Mouse (Mus musculus): ENCODE measurements at regions not wholly inside any gene's neighbourhood (a gene's known extent, or its start where the extent isn't known, plus 50 kb on each side); places are given as distances from the start of the nearest gene placed in this dataset.

DNA sequence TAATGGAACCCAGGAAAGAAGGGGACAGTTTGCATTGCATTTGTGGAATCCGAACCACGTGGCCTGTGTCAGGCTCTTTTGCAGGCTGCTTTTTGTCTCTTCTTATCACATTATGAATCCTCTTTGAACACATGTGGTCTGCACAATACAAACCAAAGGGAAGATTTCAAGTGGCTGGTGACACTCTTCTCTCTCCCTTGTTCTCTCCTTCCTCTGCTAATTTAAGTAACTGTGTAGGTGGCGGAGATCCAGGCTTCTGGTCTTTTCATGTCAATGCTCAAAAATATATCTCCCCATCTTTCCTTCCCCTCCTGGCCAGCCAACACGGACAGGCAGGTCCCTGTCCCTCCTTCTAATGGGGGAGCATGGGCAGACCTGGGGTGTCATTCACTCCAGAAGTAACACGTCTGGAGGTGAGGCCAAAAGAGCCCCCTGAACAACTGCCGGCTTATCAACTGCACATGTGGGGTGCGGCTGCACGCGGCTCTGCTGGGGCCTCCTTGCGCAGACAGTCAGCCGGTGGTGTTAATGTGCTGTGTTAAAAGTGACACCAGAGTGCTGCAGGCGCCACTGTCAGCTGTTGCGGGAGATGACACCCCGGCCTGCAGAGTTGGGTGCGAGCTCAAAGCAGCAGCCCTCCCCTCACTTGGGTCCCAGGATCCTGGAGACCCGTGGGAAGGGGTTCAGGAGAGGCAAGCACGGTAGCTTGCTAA lies 130.3 kb upstream of the Gli2 start:
- peaks cover 1% of the 10 kb centered on the region; the same call in 1 of the 2 replicates for H3K4me1 ChIP-seq (ENCODE audit: control insufficient read depth, insufficient read depth, low read length)
- H3K4me3 ChIP-seq (ENCODE audit: insufficient read depth, low read length), result no peak overlapping the region
- H3K27ac ChIP-seq (ENCODE audit: insufficient read depth, low read length), result no peak overlapping the region
- no peak for TF ChIP-seq CTCF (IDR thresholded peaks at IDR 0.05; ENCODE audit: extremely low read depth, insufficient read depth, low read length)
- TF ChIP-seq POLR2A (IDR thresholded peaks at IDR 0.05; ENCODE audit: extremely low read depth, insufficient read depth, low read length), result no peak

GRCm38 (mm10) chr1:119173030-119173756 lies 119.8 kb upstream of the Gli2 start:
- no peak overlapping the region for H3K4me3 ChIP-seq (ENCODE audit: insufficient read depth, low read length)
- H3K4me1 ChIP-seq (ENCODE audit: control insufficient read depth, insufficient read depth, low read length), result no peaks in the 10 kb centered on the region
- H3K27ac ChIP-seq (ENCODE audit: insufficient read depth, low read length), result no peak overlapping the region
- no peak for TF ChIP-seq CTCF (IDR thresholded peaks at IDR 0.05; ENCODE audit: extremely low read depth, insufficient read depth, low read length)
- TF ChIP-seq POLR2A (IDR thresholded peaks at IDR 0.05; ENCODE audit: extremely low read depth, insufficient read depth, low read length), result no peak

- no peak for TF ChIP-seq POLR2A (IDR thresholded peaks at IDR 0.05; ENCODE audit: extremely low read depth, insufficient read depth, low read length)
- TF ChIP-seq CTCF (IDR thresholded peaks at IDR 0.05; ENCODE audit: extremely low read depth, insufficient read depth, low read length), result no peak
- Histone ChIP-seq H3K4me3 (ENCODE audit: insufficient read depth, low read length) (no peak overlapping the region), H3K27ac (ENCODE audit: insufficient read depth, low read length) (no peak overlapping the region), H3K4me1 (ENCODE audit: control insufficient read depth, insufficient read depth, low read length) (no peaks in the 10 kb centered on the region)
Observed at GRCm38 (mm10) chr1:119167443-119167842, 114.0 kb upstream of the Gli2 start.

GRCm38 (mm10) chr1:119166286-119166685 lies 112.9 kb upstream of the Gli2 start:
- Histone ChIP-seq H3K4me3 (ENCODE audit: insufficient read depth, low read length) (no peak overlapping the region), H3K27ac (ENCODE audit: insufficient read depth, low read length) (no peak overlapping the region), H3K4me1 (ENCODE audit: control insufficient read depth, insufficient read depth, low read length) (no peaks in the 10 kb centered on the region)
- TF ChIP-seq POLR2A (IDR thresholded peaks at IDR 0.05; ENCODE audit: extremely low read depth, insufficient read depth, low read length) (no peak), CTCF (IDR thresholded peaks at IDR 0.05; ENCODE audit: extremely low read depth, insufficient read depth, low read length) (no peak)

DNA sequence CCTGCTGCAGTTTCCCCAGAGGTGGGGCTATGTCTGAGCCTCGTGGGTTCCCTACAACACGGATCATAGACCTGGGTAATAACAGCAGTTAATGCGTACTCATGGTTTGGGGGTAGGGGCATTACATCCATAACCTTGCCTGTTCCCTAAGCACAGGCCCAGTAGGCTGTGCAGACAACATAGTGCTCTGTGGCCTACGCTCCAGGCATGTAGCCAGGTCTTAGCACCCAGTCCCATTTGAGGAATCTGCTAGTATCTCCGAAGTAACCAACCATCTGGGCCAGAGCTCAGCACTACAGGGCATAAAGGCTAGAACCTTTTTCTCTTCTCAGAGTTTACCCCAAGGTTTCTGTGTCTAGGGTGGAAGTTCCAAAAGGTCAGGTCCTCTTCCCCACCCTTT lies 111.4 kb upstream of the Gli2 start:
- Histone ChIP-seq H3K4me3 (ENCODE audit: insufficient read depth, low read length) (no peak overlapping the region), H3K27ac (ENCODE audit: insufficient read depth, low read length) (no peak overlapping the region), H3K4me1 (ENCODE audit: control insufficient read depth, insufficient read depth, low read length) (no peaks in the 10 kb centered on the region)
- TF ChIP-seq CTCF (IDR thresholded peaks at IDR 0.05; ENCODE audit: extremely low read depth, insufficient read depth, low read length) (no peak), POLR2A (IDR thresholded peaks at IDR 0.05; ENCODE audit: extremely low read depth, insufficient read depth, low read length) (no peak)

GRCm38 (mm10) chr1:119163846-119164245 lies 110.4 kb upstream of the Gli2 start:
- no peak overlapping the region for H3K4me3 ChIP-seq (ENCODE audit: insufficient read depth, low read length)
- no peak for TF ChIP-seq POLR2A (IDR thresholded peaks at IDR 0.05; ENCODE audit: extremely low read depth, insufficient read depth, low read length)
- TF ChIP-seq CTCF (IDR thresholded peaks at IDR 0.05; ENCODE audit: extremely low read depth, insufficient read depth, low read length), result no peak
- H3K27ac ChIP-seq (ENCODE audit: insufficient read depth, low read length), result no peak overlapping the region
- no peaks in the 10 kb centered on the region for H3K4me1 ChIP-seq (ENCODE audit: control insufficient read depth, insufficient read depth, low read length)

GRCm38 (mm10) chr1:119163114-119163740 lies 109.8 kb upstream of the Gli2 start:
- Histone ChIP-seq H3K4me3 (ENCODE audit: insufficient read depth, low read length) (no peak overlapping the region), H3K4me1 (ENCODE audit: control insufficient read depth, insufficient read depth, low read length) (no peaks in the 10 kb centered on the region), H3K27ac (ENCODE audit: insufficient read depth, low read length) (no peak overlapping the region)
- TF ChIP-seq CTCF (IDR thresholded peaks at IDR 0.05; ENCODE audit: extremely low read depth, insufficient read depth, low read length) (no peak), POLR2A (IDR thresholded peaks at IDR 0.05; ENCODE audit: extremely low read depth, insufficient read depth, low read length) (no peak)

DNA sequence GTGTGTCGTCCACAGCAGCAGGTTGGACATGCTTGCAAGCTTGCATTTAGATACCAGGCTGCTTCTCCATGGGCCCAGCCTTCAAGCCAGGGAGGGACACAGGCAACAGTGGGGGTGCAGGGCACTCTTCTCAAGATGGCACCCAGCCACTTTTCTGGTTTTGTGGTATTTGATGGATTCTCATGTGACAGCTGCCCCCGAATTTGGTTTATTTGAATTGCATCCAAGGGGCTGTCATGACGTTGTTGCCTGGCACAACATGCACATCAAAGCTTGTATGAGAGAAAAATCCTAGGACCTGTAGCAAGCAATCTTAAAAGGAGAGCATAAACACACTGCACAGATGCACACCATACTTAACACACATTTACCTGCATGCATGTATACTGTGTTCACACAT lies 108.3 kb upstream of the Gli2 start:
- Histone ChIP-seq H3K4me1 (ENCODE audit: control insufficient read depth, insufficient read depth, low read length) (no peaks in the 10 kb centered on the region), H3K27ac (ENCODE audit: insufficient read depth, low read length) (no peak overlapping the region), H3K4me3 (ENCODE audit: insufficient read depth, low read length) (no peak overlapping the region)
- TF ChIP-seq CTCF (IDR thresholded peaks at IDR 0.05; ENCODE audit: extremely low read depth, insufficient read depth, low read length) (no peak), POLR2A (IDR thresholded peaks at IDR 0.05; ENCODE audit: extremely low read depth, insufficient read depth, low read length) (no peak)

DNA sequence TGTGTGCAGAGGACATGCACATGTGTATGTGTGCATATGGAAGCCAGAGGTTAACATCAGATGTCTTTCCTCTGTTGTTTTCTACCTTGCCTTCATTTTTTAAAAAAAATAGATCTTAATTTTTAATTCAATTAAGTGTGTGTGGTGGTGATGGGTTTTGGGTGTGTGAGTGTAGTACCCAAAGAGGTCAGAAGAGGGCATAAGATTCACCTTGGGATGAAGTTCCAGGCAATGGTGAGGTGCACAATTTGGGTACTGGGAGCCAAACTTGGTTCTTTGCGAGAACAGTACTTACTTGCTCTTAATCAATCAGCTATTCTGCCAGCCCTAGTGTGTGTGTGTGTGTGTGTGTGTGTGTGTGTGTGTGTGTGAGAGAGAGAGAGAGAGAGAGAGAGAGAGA lies 106.9 kb upstream of the Gli2 start:
- Histone ChIP-seq H3K27ac (ENCODE audit: insufficient read depth, low read length) (no peak overlapping the region), H3K4me3 (ENCODE audit: insufficient read depth, low read length) (no peak overlapping the region), H3K4me1 (ENCODE audit: control insufficient read depth, insufficient read depth, low read length) (no peaks in the 10 kb centered on the region)
- TF ChIP-seq CTCF (IDR thresholded peaks at IDR 0.05; ENCODE audit: extremely low read depth, insufficient read depth, low read length), result 0 out of 2 replicates have a peak, but pooled peaks have one; percentile 15
- no peak for TF ChIP-seq POLR2A (IDR thresholded peaks at IDR 0.05; ENCODE audit: extremely low read depth, insufficient read depth, low read length)
